Mouse (Mus musculus) bone marrow, adult 2 months (tissue): ENCODE measurements around the gene Cd52.

Experiments
- CTCF ChIP-seq: fragments of 200-500 bp; IDR thresholded peaks from 2 replicates; pipeline ENCODE4 v1.5.1; 2011; ENCODE audit warnings: low read length, control low read depth; ENCODE audit not compliant: control insufficient read depth, insufficient read depth
- POLR2A ChIP-seq: fragments of 200-500 bp; IDR thresholded peaks from 2 replicates; pipeline ENCODE4 v1.6.1; 2011; ENCODE audit warnings: low read depth, mild to moderate bottlenecking, control low read depth, low read length, borderline replicate concordance; ENCODE audit not compliant: control insufficient read depth

DNA sequence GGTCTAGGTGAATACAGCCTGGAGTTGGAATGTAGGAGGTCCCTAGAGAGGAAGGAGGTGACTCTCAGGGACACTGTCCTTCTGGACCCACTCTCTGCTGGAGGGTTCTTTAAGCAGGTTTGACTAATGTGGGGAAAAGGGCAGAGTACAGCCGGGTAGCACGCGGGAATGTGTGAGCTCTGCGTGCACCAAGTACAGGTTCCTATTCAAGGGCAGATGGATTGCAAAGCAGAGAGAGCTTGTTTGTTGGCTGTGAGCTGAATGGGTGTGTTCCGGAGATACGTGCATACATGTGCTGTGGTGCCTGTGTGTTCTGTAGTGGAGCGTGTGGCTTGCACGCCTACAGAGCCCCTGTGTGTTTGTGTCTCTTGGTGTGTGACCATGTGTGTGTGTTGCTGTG is 27.5 kb downstream of the Cd52 start:
- TF ChIP-seq POLR2A (no peak), CTCF (no peak)
